Mouse (Mus musculus) gastrocnemius, postnatal 36 days (tissue): ENCODE results near the gene Dlgap5. TPM values are rescaled to one million over a fixed set of nuclear protein-coding genes. Genes with fewer than 3 reads are reported as not detected.

Source experiments
- DNase-seq, 2 experiments: peaks; one replicate each; pipeline ENCODE4 v3.0.0; 2022
- intact Hi-C: fragments of 180-260 bp; cut with DNase I; formaldehyde crosslinking; loops from one replicate; pipeline ENCODE4 v1.15.1; 2025
- total RNA-seq, 2 experiments: library from RNA; stranded (reverse); gene quantifications; 2 replicates each; pipeline ENCODE4 v1.2.3; 2021

Gene Dlgap5
- total RNA-seq, 2 experiments from 2014 or later: 0.49 to 0.56 TPM

- intact Hi-C loops: no loop called here
- DNase-seq: no peak
These were observed 63.3 kb downstream of the Dlgap5 start for GRCm38 (mm10) chr14:47354948-47355347.

DNA sequence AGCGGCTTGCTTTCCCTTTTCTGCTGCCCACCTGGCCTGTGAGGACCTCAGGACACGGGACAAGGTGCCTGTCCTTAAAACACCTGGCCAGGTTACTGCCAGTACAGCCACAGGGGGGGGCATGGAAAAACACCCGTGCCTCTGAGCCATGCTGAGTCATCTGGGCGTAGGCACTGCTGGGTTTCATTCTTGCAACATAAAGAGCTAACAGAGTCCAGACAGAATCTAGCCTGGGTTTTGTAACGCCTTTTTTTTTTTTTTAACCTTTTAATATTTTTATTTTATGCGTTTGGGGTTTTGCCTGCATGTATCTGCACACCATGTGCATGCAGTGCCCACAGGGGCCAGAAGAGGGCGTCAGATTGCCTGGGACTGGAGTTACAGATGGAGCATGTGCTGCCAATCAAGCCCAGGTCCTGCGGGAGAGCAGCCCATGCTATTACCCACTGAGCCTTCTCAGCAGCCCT, 64.1 kb downstream of the Dlgap5 start:
- intact Hi-C loops: no loop called here
- no peak for DNase-seq

DNA sequence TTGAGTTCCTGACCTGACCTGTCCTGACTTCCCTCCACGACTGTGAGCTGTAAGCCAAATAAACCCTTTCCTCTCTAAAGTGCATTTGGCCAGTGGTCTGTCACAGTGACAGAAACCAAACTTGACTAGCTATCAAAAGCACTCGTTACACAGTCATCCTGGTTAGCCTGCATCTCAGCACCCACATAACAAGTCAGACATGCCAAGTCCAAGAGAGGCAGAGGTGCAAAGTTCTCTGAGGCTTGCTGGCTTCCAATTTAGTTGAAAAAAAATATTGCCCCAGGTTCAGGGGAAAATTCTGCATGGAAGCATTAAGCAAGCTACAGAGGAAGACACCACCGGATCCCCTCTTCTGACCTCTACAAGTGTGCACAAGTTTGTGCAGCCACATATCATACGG, 65.0 kb downstream of the Dlgap5 start:
- intact Hi-C loops: no loop called here
- DNase-seq: no peak

DNA sequence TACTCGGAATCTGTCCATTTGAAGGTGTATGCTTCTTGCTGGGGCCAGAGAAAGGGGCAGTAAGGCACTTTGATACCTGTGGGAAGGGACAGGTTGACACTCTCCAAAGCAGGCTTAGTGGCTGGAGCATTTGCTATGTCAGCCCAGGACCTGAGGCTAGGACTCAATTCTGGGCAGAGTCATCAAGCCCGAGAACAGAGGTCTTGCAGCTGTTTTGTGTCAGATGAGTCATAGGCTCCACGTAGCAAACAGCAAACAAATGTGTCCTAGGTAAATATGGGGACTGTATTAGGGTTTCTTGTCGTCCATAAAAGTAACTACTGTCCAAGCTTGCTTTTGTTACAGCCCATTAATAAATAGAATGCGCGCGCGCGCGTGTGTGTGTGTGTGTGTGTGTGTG, 65.9 kb downstream of the Dlgap5 start:
- intact Hi-C loops: no loop called here
- no peak for DNase-seq

DNA sequence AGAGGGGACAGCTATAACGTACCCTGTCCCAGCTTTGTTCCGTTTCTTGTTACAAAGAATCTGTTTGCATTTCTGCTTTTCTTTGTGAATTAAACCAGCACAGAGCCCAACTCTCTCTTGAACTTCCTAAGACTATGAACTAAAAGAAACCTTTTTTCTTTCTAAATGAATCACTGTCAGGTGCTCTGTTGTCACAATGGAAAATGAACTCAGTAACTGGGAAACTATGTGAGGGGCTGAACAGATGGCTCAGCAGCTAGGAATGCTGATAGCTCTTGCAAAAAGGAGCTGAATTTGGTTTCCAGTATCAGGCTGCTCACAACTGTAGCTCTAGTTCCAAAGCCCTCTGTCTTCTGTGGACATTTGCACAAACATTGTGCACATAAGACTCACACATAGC, 67.2 kb downstream of the Dlgap5 start:
- DNase-seq: no peak
- intact Hi-C loops: no loop called here

- intact Hi-C loops: no loop called here
- DNase-seq: no peak
These were observed 71.5 kb downstream of the Dlgap5 start for GRCm38 (mm10) chr14:47346715-47347114.

GRCm38 (mm10) chr14:47341811-47342291, 76.4 kb downstream of the Dlgap5 start:
- intact Hi-C loops: no loop called here
- DNase-seq: no peak

GRCm38 (mm10) chr14:47340231-47340925, 77.8 kb downstream of the Dlgap5 start:
- DNase-seq: no peak
- intact Hi-C loops: no loop called here

Other genes starting within 250 kb of the Dlgap5 start
- gene Gch1, start 229.0 kb downstream of the Dlgap5 start, total RNA-seq: 1 to 10 TPM; 2.0 to 2.6 TPM
- under 1 TPM; 0.59 to 0.64 TPM for gene Wdhd1, start 141.6 kb downstream of the Dlgap5 start, total RNA-seq
- 1 to 10 TPM; 6.2 to 6.5 TPM for gene Socs4, start 141.5 kb downstream of the Dlgap5 start, total RNA-seq
- 10 to 100 TPM; 21.6 to 22.5 TPM for gene Mapk1ip1l, start 120.1 kb downstream of the Dlgap5 start, total RNA-seq
- gene Lgals3, start 50.7 kb downstream of the Dlgap5 start, total RNA-seq: 1 to 10 TPM; 2.8 to 5.8 TPM
- gene Fbxo34, start 32.0 kb upstream of the Dlgap5 start, total RNA-seq: 10 to 100 TPM in 1 of 2 experiments, 1 to 10 TPM in 1; 9.1 to 11.0 TPM
- 1 to 10 TPM; 6.0 to 8.1 TPM for gene Atg14, start 152.2 kb upstream of the Dlgap5 start, total RNA-seq
- 100 to 1,000 TPM; 138 to 173 TPM for gene Ktn1, start 230.0 kb upstream of the Dlgap5 start, total RNA-seq